Mouse (Mus musculus) lung, embryonic 15.5 days (tissue): ENCODE data around the gene Cops4. TPM values are rescaled to one million over a fixed set of nuclear protein-coding genes. Genes with fewer than 3 reads are reported as not detected.

Experiments used
- ATAC-seq: fragments of 200-750 bp; cut with Nextera tagmentation; 2 replicates; pipeline ENCODE4 v1.8.0; 2017; ENCODE audit warnings: moderate number of reproducible peaks, borderline replicate concordance; ENCODE audit not compliant: low FRiP score, low TSS enrichment; ENCODE audit errors: extremely low read depth
- H3K27ac ChIP-seq: fragments of 300-500 bp; sonication (generic); 2 replicates; pipeline ENCODE4 v1.5.1; 2015; ENCODE audit warnings: moderate library complexity, mild to moderate bottlenecking, inconsistent platforms
- H3K27me3 ChIP-seq: fragments of 300-500 bp; sonication (generic); 2 replicates; pipeline ENCODE4 v1.6.1; 2015; ENCODE audit warnings: inconsistent platforms
- H3K36me3 ChIP-seq: fragments of 300-500 bp; sonication (generic); 2 replicates; pipeline ENCODE4 v1.6.1; 2015; ENCODE audit warnings: inconsistent platforms
- H3K4me1 ChIP-seq: fragments of 300-500 bp; sonication (generic); 2 replicates; pipeline ENCODE4 v1.6.1; 2015; ENCODE audit warnings: inconsistent platforms
- H3K4me2 ChIP-seq: fragments of 300-500 bp; sonication (generic); 2 replicates; pipeline ENCODE4 v1.6.1; 2015; ENCODE audit warnings: inconsistent platforms, mild to moderate bottlenecking, moderate library complexity
- H3K4me3 ChIP-seq: fragments of 300-500 bp; sonication (generic); 2 replicates; pipeline ENCODE4 v1.5.1; 2015; ENCODE audit warnings: mild to moderate bottlenecking, inconsistent platforms
- H3K9ac ChIP-seq: fragments of 300-500 bp; sonication (generic); 2 replicates; pipeline ENCODE4 v1.6.1; 2015; ENCODE audit warnings: inconsistent platforms
- H3K9me3 ChIP-seq: fragments of 300-500 bp; sonication (generic); 2 replicates; pipeline ENCODE4 v1.6.1; 2016; ENCODE audit warnings: inconsistent platforms
- WGBS: fragments of 180-500 bp; shearing (Covaris S2); methylation state at CpG from one replicate; pipeline ENCODE4 v1.1.7; 2015; 5-methylcytosine and 5-hydroxymethylcytosine counted together
- polyA plus RNA-seq: library from polyadenylated mRNA; unstranded; fragments of >200 nt; fragmentation: Nextera tagmentation; extraction: Ambion mirVana; gene quantifications from 2 replicates; pipeline ENCODE4 v1.2.1, GENCODE M21; 2015

Gene Cops4
- polyA plus RNA-seq, 1 experiment from 2014 or later = 190 TPM

DNA sequence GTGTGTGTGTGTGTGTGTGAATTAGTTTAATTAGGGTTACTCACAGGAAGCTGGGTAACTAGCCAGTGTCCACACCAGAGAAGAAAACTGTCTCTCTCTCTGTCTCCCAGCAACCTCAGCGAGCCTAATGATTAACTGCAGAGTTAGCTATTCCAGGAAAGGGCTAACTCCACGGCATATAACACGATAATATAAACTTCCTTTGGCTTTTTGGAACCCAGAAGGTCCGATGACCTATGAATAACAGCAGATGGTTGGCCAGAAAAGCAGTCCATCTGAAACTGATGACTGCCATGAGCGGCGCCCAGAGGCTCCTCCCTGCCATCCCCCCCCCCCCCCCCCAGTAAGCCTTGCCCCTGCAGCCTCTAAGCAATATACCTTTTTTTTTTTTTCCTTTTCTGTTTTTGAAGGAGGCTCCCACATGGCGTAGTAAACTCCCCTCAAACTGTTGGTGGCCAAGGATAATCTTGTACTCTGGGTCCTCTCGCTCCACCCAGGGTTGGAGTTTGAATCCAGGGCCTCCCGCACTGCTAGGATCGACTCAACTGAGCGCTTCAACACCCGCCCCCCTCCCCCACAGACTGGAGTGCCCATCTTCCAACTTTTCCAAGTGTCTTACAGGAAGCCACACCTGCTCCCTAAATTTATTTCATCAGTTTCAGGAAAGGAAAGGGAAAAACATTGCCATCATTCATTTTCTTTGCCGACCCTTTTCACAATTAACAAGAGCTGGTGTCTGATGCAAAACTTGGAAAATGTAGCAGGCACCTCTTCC lies 49.3 kb downstream of the Cops4 start:
- Histone ChIP-seq H3K9ac (no peak overlapping the region), H3K4me2 (peak overlapping the region; percentile 33; the same call in 1 of the 2 replicates), H3K36me3 (no peaks in the 10 kb centered on the region), H3K4me3 (0 out of 2 replicates have a peak overlapping the region, but pooled peaks have one; percentile 3), H3K27me3 (no peaks in the 10 kb centered on the region), H3K4me1 (peaks cover 24% of the 10 kb centered on the region), H3K9me3 (no peaks in the 10 kb centered on the region), H3K27ac (peak overlapping the region; percentile 36; the same call in 1 of the 2 replicates)
- ATAC-seq = peak; percentile 37
- WGBS = 34% methylated on average over 13 of the region's 13 CpGs

DNA sequence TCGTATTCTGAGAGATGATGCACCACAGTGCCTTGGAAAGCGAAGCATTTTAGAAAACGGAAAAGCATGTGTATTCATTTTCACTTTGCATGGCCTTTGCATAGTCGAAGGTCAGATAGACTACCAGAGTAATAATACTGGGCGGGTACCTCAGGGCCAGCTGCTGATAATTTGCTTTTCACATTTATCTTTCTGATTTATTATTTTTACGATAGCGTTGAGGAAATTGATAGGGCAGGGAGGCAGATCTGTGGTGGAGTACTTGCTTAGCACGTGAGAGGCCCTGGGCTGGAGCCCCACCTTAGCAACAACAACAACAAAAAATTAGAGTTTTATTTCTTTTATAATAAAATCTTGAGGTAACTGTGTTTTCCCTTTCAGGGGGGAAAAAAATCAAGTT lies 50.1 kb downstream of the Cops4 start:
- Histone ChIP-seq H3K4me1 (peaks cover 24% of the 10 kb centered on the region), H3K4me2 (no peak overlapping the region), H3K9me3 (no peaks in the 10 kb centered on the region), H3K36me3 (no peaks in the 10 kb centered on the region), H3K27me3 (no peaks in the 10 kb centered on the region), H3K9ac (no peak overlapping the region), H3K4me3 (no peak overlapping the region), H3K27ac (no peak overlapping the region)
- WGBS = 58% methylated on average over 8 of the region's 8 CpGs
- no peak for ATAC-seq

DNA sequence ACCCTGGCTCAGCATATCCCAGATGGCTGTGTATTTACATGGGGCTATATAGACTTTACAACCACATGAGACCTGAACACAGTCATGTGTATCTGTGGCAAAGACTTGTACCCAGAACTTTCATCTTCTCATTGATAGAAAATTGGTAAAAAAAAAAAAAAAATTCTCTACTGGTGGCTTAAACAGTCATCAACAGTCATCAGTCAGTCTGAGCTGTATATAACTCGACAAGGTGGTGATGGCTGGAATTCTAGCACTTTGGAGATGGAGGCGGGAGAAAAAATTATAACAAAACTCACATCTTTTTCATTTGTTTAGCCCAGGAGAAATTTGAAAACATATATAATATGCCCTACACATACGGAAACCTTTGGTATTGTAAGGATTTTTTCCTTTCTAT lies 50.7 kb downstream of the Cops4 start:
- no peaks in the 10 kb centered on the region for H3K9me3 ChIP-seq
- ATAC-seq = no peak
- 76% methylated on average over 3 of the region's 3 CpGs for whole genome bisulfite sequencing

DNA sequence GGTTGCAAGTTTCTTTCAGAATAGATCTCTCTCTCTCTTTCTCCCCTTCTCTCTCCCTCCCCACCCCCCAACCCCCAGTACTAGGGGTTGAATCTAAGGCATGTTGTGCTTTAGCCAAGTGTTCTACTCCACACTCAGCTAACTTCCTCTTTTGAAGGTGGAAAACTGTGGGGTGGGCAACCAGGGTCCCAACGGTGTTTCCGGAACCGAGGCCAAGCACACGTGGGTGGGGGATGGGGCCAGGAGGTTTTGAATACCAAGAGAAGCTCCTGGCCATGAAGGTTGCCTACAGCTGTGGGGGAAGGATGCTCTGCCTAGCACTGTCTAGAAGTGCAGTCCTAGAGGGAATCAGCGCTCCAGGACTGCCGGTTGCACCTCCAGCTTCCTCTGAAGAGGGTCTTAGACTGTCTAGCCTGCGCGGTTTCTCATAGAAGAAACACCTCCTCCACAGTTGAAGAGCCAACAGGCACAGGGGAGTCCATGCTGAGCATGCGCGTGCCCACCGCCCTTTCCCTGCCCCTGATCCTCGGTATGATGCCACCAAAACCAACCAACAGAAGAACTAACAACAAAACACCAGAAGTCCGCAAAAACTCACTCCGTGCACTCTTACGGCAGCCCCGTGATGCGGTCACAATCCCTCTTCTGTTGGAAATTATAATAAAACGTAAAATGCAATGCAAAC lies 51.3 kb downstream of the Cops4 start:
- no peak for ATAC-seq
- Histone ChIP-seq H3K27ac (no peak overlapping the region), H3K9ac (no peak overlapping the region), H3K4me1 (peaks cover 24% of the 10 kb centered on the region), H3K27me3 (no peaks in the 10 kb centered on the region), H3K36me3 (no peaks in the 10 kb centered on the region), H3K4me3 (no peak overlapping the region), H3K4me2 (no peak overlapping the region), H3K9me3 (no peaks in the 10 kb centered on the region)
- WGBS = 73% methylated on average over 18 of the region's 18 CpGs

More for the DNA sequence above, 50.7 kb downstream of the Cops4 start:
- Histone ChIP-seq H3K9ac (no peak overlapping the region), H3K4me1 (peaks cover 24% of the 10 kb centered on the region), H3K4me3 (no peak overlapping the region), H3K27me3 (no peaks in the 10 kb centered on the region), H3K4me2 (no peak overlapping the region), H3K36me3 (no peaks in the 10 kb centered on the region), H3K27ac (no peak overlapping the region)

DNA sequence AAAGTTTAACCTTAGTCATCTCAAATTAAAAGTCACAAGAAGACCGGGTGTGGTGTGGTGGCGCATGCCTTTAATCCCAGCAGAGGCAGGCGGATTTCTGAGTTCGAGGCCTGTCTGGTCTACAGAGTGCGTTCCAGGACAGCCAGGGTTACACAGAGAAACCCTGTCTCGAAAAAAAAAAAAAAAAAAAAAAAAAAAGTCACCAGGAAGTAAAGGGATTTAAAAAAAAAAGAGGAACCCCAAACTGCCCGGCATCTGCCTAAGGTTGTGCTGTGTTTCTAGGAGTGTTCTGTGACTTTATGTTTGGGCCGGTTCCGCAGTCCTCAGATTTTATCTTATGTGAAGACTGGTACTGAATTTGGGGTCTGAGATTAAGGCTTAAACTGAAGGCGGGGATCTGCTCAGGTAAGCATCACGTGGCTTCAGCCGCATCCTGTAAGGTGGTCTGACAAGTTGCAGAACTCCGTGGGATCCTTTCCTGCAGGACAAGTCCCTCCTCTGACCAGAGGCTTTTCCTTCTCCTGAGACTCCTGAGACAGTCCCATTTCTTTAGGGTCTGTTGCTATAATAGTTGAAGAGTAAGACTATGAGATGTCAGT lies 52.0 kb downstream of the Cops4 start:
- WGBS = 59% methylated on average over 13 of the region's 13 CpGs
- H3K27ac ChIP-seq = no peak overlapping the region
- H3K4me1 ChIP-seq = peaks cover 24% of the 10 kb centered on the region
- H3K4me2 ChIP-seq = peak overlapping the region; percentile 35
- H3K9ac ChIP-seq = no peak overlapping the region
- no peaks in the 10 kb centered on the region for H3K9me3 ChIP-seq
- H3K27me3 ChIP-seq = no peaks in the 10 kb centered on the region
- H3K36me3 ChIP-seq = no peaks in the 10 kb centered on the region
- no peak for ATAC-seq
- no peak overlapping the region for H3K4me3 ChIP-seq

DNA sequence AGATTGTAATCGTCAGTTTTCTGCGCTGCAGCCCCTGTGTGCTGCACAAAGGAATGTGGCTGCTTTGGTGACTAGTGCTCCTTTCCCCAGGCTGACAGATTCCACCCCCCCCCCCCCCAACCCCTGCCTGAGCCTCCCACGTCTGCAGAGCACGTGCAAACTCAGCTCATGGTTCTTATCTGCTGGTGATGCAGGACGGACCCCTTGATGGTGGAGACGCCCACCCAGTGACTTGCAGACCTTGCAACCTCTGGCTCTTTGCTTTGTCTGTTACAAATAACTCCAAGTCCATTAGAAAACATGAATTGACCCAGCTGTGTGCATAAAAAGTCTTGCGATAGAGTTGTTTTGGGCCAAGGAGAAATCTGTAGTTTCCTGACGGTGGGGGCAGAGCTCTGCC lies 52.6 kb downstream of the Cops4 start:
- Histone ChIP-seq H3K4me2 (peak overlapping the region; percentile 35), H3K9me3 (no peaks in the 10 kb centered on the region), H3K27me3 (no peaks in the 10 kb centered on the region), H3K4me3 (no peak overlapping the region; the same call in 1 of the 2 replicates), H3K4me1 (peaks cover 24% of the 10 kb centered on the region), H3K36me3 (no peaks in the 10 kb centered on the region), H3K9ac (no peak overlapping the region), H3K27ac (no peak overlapping the region; the same call in 1 of the 2 replicates)
- 8% methylated on average over 8 of the region's 8 CpGs for whole genome bisulfite sequencing
- ATAC-seq = no peak

DNA sequence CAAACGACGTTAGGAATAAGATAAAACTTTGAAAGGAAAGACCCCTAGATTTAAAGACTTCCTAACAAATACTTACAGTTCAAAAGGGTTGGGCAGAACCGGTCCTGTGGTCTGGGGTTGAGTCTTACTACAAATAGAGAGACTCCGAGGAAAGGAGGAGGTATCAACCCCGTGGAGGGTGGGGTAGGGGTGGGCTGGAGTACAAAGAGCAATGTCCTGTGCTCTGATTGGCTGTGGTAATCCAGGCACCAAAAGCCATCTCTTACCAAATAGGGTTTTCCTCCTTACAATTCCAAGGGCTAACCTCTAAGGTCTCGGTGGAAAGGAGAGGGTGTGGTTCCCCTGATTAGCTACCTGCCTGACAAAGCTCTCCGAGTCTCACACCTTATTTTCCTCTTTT lies 54.0 kb downstream of the Cops4 start, which contains the start of gene Plac8:
Gene Plac8, minus strand, starts transcription at position 177 of the 400 bp plus-strand sequence.
- Histone ChIP-seq H3K9ac (no peak within 1 kb of the TSS), H3K9me3 (no peaks in the 10 kb centered on the region), H3K36me3 (no peaks in the 10 kb centered on the region), H3K27ac (no peak within 1 kb of the TSS), H3K4me3 (no peak within 1 kb of the TSS; the same call in 1 of the 2 replicates), H3K4me2 (peak within 1 kb of the TSS; percentile 35), H3K4me1 (peaks cover 17% of the 10 kb centered on the region), H3K27me3 (no peaks in the 10 kb centered on the region)
- ATAC-seq = no peak
- WGBS = 21% methylated on average over 7 of the region's 7 CpGs

DNA sequence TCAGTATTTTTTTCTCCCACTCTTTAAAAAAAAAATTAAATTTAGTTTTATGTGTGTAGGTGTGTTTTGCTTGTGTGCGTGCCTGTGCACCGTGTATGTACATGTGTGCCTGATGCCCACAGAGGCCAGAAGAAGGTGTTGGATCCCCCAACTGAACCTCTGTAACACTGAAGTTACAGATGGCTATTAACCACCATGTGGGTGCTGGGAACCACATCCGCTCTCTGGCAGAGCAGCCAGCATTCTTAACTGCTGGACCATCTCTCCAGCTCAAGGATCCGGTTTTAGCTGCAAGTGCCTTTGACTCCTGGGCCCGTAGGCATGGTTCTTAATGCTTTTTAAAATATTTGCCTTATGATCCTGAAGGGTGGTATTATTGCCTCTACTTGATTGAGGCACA lies 55.1 kb downstream of the Cops4 start:
- Histone ChIP-seq H3K4me1 (peaks cover 7% of the 10 kb centered on the region; the same call in 1 of the 2 replicates), H3K4me2 (no peak overlapping the region), H3K9ac (no peak overlapping the region), H3K27me3 (no peaks in the 10 kb centered on the region), H3K9me3 (no peaks in the 10 kb centered on the region), H3K27ac (no peak overlapping the region), H3K4me3 (no peak overlapping the region), H3K36me3 (no peaks in the 10 kb centered on the region)
- 78% methylated on average over 5 of the region's 5 CpGs for WGBS
- ATAC-seq = no peak

DNA sequence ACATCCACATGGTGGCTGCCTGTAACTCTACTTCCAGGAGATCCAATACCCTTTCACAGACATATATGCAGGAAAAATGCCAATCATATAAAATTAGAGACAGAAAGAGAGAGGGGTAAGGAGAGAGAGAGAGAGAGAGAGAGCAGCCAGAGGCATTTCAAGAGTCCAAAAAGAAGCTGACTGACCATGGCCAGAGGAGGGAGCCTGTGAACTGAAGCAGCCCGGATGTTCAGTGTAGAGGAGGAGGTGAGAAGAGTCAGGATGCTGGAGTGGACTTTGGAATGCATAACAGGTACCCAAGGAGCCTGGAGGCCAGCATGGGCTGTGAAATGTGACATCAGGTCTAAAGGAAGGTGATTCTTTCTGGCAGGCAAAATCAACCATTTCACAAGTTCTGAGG lies 56.7 kb downstream of the Cops4 start:
- Histone ChIP-seq H3K4me2 (no peak overlapping the region), H3K9me3 (no peaks in the 10 kb centered on the region), H3K4me1 (peaks cover 7% of the 10 kb centered on the region; the same call in 1 of the 2 replicates), H3K9ac (no peak overlapping the region), H3K27me3 (no peaks in the 10 kb centered on the region), H3K4me3 (no peak overlapping the region), H3K36me3 (no peaks in the 10 kb centered on the region), H3K27ac (no peak overlapping the region)
- 39% methylated on average over 1 of the region's 1 CpGs for WGBS
- no peak for ATAC-seq

DNA sequence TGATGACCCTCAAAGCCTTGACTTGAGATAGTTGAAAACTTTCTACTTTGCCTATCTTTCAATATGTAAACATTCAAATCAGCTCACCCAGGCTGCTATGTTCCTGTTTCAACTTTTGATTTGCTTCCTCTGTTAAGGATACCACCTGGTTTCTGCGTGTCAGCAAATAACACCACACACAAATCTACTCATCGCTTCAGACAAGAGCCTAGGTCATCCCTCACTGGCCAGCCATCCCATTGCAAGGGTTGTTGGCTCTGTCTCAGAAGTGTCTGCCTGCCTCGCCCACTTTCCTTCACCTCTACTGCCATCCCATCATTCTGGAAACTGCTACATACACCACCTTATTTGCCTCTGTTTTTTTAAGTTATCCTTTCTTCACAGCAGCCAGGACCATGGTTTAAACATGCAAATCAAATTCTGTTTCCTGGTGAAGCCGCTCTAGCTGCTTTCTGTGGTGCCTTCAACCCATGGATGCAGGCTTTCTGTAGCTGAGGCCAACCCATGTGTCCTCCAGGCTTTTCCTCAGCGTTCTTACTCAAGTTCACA lies 60.8 kb downstream of the Cops4 start:
- ATAC-seq = no peak
- no peak overlapping the region for H3K4me2 ChIP-seq
- H3K9ac ChIP-seq = no peak overlapping the region
- H3K36me3 ChIP-seq = no peaks in the 10 kb centered on the region
- H3K27ac ChIP-seq = no peak overlapping the region
- WGBS = 81% methylated on average over 5 of the region's 5 CpGs
- H3K4me3 ChIP-seq = no peak overlapping the region
- no peaks in the 10 kb centered on the region for H3K4me1 ChIP-seq
- H3K27me3 ChIP-seq = no peaks in the 10 kb centered on the region
- H3K9me3 ChIP-seq = no peaks in the 10 kb centered on the region

DNA sequence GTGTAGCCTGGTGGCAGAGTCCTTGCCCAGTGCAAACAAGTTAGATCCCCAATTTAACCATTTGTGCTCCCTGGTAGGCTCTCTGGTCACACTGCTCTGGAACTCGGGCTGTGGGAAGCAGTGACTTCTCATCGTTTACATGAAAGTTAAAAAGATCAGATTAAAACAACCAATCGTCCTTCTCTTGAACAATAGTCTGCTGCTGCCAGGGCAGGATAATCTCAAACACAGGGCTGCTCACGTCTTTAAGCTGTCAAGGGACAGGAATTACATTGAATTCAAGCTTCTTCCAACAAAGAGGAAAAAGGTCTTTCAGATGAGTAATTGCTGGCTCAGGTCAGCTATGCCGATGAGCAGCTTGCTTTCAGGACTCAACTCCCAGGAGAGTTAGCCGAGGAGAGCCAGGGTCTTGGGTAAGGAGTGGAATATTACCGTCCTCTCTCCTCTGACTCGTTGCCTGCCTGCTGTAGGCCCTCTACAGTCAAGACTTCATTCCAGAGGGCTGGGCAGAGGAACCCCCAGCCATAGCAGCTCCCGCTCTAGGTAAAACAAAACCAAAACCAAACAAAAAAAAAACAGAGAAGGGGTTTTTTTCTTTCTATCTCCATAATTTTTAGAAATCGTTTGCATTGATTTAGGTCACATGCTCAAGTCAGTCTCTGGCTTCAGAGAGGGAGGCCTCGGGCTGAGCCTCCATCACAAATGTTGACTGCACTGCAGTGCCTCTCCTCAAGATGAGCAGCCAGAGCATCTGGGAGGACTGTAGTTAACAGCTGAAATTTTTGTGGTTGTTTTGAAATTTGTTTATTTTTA lies 63.7 kb downstream of the Cops4 start:
- Histone ChIP-seq H3K4me2 (no peak overlapping the region), H3K9me3 (no peaks in the 10 kb centered on the region), H3K4me3 (no peak overlapping the region), H3K27me3 (no peaks in the 10 kb centered on the region), H3K36me3 (no peaks in the 10 kb centered on the region), H3K4me1 (no peaks in the 10 kb centered on the region), H3K27ac (no peak overlapping the region), H3K9ac (no peak overlapping the region)
- WGBS = 48% methylated on average over 11 of the region's 11 CpGs
- ATAC-seq = no peak
